Mouse (Mus musculus): ENCODE data around the gene Gpr27.

DNA sequence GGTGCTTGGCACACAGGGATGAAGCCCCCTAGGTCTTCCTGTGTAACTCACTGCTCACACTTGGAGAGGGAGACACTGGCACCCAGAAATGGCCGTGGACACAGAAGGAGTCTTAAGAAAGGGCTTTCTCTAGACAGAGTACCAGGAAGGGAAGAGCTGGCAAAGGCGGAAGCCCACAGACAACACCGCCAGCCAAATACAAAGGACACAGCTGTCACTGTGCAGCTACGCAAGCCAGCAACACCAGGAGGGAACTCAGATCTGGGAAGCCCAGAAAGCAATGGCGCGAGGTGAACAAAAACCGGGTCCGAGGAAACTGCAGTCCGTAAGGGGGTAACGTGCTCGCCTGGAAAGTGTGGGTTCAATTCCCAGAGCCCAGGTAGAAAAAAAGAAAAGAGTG is 14.4 kb upstream of the Gpr27 start:
- TF ChIP-seq POLR2A (IDR thresholded peaks at IDR 0.05; ENCODE audit: low read depth, low read length) = no peak
- no peak for TF ChIP-seq CTCF (conservative IDR thresholded peaks at IDR 0.05; ENCODE audit: insufficient read depth, insufficient read length, low read depth, low read length)

Measured in kidney, adult 2 months (tissue).